Mouse (Mus musculus): Measurements from ENCODE around the gene Brd7.

Gene Brd7

DNA sequence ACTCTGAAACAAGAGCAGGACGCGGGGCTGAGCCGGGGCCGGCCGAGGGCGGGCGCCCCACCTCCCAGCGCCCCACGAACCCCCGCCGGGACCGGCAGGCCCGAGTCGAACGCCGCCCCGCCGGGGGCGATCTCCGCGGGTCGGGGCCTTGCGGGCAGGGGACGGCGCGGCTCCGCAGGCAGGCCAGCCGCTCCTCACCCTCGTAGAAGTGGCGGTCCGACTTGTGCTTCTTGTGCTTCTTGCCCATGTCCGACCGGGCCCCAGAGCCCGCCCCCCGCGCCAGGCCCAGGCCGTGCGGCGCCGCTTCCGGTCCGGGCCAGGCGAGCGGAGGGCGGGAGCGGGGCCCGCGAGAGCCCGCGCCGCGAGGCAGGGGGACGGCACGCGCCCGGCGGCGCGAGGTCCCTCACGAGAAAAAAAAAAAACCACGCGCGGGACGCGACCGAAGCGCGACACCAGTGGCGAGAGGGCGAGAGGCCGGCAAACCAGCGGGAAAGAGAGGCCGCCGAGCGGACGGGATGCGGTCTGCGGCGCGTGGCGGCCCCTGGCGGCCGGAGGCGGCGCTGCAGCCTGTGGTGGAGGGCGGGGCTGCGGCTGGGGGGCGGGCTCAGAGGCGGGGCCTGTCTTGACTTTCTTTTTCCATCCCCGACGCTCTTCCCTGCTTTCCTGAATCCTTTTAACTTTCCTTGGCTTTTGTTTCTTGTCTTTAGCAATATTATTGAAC, at the start of gene Brd7:
Brd7 (minus strand) TSS at position 487 of the 721 bp plus-strand sequence.
- peak; percentile 89 for DNase-seq

DNA sequence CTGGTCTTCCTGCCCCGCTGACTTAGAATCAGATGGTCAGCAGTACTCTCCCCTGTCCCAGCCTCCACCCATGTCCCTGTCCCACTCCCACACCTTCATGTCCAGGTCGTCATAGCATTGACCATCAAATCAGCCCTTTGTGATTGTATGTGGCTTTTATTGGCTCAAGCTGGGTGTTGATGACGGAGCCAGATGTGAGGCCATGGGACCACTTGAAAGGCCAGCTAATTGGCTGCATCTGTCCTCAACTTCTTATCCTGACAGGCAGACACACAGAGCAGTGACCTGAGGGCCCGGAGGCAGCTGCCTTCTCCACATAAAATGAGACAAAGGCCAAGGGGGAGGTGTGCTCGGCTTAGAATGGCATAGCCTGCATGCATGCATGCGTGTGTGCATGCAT, 49.5 kb upstream of the Brd7 start:
- no peak for DNase-seq

DNA sequence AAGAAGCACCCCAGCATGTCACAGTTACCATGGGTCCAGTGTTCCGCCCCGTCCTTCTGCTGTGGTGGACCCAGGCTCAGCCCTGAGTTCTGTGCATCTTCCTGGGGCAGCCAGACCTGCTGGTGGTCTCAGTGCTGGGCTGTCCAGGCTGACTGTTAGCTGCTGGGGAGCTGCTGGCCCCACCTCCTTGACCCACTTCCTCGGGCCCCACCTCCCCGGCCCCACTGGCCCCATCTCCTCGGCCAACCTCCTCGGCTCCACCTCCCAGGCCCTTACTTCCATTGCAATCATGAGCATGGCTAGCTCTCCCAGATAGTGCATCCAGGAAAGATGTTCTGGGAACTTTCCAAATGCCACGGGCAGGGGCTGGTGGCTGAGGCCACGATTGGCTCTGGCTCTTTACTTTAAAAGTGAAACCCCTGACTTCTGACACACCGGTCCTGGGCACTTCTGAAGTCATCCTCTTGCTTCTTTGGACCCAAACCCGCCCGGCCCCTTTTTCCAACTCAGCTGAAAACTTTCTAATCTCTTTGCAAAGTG, 47.5 kb upstream of the Brd7 start:
- DNase-seq = no peak

DNA sequence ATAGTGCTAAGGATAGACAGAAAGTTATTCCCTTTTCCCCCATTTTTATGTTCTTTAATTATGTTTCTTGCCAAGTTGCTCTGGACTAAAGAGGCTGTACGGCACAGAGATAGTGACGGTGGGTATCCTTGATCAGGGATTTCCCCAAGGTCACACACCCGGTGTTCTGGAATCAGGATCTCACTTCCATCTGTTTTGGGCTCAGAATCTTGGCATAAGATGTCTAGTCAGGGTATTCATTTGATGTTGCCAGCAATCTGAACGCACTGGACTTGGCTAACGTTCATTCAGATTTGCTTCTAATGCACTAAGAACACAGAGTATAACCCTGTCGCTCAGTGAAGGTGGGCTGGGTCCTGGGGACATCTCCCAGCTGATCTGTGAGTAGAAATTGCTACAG, 45.7 kb upstream of the Brd7 start:
- DNase-seq = no peak

DNA sequence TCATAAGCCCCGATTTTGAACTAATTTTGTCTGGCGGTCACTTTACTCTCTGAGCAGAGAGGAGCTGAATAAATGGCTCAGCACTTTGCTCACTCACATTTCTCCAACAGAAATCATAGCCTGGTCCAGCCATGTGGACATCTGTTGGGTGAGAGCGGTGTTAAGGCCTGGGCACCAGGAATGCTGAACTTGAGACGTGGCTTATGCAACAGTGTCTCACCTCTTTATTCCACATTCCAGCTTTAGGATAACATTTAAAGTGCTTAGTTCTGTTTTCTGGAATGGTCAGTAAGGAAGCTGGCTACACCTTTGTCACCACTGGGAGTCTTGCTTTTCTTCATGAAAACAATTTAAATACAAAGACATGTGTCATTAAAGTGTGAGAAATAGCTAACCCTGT, 36.1 kb upstream of the Brd7 start:
- DNase-seq = no peak

DNA sequence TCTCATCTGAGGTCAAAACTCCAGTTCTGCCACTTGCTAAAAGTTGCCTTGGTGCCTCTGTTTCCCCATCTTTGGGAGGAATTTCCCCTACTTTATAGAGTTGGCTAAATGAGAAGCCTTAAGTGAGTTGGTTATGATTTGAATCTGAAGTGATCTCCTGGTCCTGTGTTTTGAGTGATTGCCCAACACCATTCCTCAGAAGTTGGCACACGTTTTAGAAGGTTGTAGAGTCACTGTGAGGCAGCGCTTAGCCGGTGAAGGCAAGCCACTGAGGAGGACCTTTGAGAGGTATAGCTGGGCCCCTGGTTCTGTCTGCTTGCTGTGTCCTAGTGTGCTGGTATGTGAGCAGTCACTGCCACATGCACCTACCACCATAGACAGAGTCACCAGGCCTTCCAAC, 31.3 kb upstream of the Brd7 start:
- no peak for DNase-seq

DNA sequence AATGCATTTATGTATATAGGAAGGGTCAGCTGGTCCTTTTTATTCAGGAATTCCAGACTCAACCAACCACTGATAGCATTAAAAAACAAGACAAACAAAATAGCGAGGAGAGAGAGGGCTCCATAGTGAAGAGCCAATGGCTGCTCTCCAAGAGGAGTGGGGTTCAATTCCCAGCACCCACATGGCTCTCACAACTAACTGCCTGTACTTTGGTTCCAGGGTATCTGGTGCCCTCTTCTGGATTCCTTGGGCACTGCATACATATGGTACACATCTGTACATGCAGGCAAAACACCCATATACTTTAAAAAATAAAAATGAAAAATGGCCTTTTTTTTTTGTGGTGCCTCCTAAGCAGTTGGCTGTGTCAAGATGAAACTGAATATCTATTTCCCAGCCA, 28.8 kb upstream of the Brd7 start:
- peak; percentile 62 for DNase-seq

DNA sequence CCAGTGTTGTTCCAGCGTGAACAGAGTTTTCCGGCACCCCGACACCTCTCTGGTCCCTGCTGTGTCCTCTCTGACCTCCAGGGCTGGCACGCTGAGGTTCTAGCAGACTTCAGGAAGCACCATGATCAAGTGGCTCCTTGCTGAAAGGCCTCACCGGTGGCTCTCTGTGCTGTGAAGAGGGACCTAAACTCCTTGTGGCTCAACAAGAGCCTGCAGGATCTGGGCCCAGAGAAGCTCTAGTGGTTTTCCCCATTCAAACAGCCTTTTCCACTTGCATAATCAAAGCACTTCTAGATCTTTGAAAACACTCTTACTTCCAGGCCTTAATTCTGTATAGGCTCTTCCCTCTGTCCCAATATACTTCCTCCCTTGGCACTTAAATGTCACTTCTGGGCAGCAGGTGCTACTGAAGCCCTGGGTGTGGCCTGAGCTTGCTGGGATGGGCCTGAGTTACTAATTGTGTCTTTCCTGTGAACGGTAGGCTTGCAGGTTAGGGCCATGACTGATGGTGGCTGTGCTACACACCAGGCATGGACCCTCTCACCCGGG, 26.8 kb upstream of the Brd7 start:
- DNase-seq = no peak

DNA sequence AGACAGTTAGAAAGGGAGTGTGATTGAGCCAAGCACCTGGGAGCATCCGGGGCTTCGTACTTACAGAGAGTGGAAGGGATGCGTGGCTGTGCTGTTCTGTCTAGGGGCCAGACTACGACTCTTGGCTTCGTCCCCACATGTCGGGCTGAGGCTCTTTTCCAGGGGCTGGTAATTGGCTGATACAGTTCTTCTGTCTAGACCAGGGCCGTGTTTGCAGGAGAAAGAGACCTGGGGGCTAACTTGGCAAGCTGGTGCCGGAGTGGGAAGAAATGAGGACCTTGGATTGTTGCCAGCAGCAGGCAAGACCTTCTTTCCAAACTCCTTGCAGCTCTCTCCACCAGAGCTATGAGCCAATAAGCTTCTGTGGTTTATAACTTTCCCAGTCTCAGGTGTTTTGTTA, 25.9 kb upstream of the Brd7 start:
- no peak for DNase-seq

DNA sequence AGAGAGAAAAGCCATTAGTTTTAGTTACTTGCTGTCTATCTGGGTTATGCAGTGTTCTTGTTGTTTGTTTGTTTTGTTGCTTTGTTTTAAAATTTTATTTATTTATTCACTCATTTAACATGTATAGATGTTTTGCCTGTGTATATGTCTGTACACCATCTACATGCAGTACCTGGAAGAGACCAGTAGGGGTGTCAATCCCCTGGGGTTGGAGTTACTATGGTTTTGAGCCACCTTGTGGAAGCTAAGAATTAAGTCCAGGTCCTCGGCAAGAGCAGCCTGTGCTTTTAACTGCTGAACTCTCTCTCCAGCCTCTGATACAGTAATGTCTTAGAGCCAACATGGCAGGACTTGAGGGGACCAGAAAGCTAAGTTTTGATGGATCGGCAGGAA, 21.2 kb upstream of the Brd7 start:
- no peak for DNase-seq

DNA sequence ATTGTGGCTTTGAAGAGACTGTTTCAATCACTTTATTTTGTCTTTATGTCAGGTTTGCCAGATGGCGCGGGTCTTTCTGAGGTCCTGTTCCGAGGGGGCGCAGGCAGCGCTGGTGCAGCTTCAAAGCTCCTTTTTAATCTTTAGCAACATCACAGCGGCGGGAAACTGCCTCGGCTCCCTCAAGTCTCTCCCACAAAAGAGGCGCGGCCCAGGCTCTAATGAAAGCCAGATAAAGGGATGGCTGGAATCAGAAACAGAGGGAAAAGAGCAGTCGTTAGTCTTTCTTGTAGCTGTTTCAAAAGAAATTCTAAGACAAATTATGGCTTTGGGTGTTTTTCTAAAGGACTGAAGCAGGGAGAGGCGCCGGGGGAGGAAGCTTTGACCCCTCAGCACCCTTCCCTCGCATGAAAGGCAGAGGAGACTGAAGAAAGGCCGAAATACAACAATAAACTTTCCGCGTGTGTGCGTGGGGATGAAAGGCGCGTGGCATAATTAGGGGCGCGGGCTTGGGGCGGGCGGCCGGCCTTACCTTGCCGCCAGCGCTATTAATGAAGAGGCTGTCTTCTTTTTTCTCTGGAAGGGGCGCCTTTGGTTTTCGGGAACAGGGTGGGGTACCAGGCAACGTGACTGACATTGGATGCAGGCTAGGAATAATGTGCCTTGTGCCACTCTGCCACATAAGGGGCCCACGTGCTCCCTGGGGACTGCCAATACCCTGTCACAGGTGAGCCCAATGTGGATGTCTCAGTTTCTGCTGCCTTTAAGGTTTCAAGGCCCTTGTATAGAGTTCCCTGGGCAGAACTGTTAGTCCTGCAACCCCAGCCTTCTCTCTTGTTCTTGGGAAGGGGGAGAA, 20.5 kb upstream of the Brd7 start:
- no peak for DNase-seq

DNA sequence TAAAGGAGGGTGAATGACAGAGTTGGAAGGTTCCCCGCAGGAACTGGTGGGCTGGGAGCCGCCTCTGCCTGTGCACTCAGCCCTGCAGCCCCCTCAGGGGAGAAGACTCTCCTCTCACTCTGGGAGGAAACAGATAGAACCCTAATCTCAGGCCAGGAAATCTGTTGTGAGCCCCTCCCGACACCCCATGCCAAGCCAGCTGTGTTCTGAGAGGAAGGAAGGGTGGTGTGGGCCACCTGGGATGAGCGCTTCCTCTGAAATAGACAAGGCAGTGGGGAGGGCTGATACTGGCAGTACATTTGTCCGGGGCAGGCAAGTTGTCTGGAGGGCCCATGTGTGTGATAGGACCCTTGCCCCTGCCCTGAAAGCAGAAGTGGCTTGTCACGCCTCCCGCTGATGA, 18.5 kb upstream of the Brd7 start:
- peak; percentile 52 for DNase-seq

DNA sequence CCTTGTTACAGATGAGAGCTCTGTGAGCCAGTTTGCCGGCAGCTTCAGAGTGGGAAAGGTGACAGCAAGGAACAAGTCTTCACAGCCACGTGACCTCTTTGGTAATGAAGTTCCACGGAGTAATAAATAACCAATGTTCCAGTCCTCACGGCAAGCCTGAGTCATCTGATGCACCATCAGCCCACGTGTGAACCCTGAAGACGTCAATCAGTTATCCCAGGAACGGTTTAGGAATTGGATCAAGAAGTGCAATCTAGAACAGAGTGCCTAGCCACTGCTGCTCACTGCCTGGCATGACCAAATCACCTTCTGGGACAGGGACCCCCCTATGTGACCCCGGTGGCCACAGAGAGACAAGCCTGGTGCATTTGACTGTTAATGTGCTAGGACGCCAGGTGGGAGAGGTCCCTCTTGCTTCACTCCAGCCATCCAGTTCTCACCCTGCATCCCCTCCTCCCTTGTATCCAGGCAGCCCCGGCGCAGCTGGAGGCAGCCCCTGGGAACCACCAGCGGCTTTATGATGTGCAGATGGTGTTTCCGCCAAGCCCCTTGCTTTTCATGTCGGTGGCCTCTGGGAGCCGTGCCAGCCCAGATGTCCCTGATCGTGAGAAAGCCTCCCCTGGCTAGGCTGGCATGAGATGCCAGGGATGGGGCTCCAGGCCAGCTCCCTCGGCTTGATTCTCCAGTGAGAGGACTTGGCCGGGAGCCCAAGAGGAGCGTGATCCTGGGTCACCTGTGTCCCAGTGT, 15.0 kb upstream of the Brd7 start:
- DNase-seq = peak; percentile 65

DNA sequence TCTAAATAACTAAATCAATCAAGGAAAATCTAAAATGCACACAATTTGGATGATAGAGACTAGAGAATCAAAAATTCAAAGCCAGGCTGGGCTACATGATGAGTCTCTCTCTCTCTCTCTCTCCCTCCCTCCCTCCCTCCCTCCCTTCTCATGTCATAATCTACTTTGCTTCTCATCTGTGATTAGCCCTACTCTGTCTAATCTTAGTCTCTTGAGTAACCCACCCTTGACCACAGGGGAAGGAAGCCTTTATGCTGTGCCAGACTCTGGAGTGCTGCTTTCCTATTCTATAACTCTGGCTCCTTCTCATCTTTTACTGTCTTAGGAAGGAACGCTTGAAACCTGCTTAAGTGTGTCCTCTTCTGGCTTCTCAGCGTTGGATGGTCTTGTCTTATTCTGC, 9.5 kb upstream of the Brd7 start:
- DNase-seq = no peak

DNA sequence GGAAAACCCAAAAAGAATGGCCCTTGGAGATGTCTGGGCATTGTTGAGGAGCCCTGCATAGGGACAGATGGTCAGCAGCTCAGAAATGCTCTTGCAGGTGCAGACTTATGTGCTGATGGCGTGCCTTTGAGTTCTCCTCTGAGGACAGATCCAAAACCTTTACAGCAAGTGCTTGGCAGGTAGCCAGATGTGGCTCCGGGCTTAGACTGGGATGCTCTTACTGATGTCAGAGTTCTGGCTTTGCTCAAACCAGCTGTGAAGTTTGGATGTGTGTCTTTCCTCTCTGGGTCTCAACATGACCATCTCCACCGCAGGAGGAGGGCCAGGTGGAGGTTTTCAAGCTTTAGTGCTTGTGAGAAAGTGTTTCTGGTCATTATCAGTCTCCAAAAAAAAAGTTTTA, 7.8 kb upstream of the Brd7 start:
- DNase-seq = no peak

DNA sequence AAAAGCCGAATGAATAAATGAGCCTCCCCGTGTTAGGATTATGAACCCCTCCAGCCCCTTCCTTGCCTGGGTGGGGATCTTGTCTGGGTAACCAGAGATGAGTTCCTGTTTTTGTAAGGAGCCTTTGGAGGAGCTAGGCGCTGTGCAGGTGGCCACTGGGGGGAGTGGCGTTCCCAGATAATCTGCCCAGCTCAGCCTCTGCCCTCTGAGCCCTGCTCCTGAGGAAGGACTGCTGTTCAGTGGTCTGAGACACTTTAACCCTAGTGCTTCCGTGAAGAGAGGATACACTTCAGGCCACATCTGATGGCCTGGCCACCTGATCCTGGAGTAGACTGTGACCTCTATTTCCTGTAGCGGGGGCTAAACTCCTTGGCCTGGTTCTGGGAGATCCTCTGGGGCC, 7.2 kb upstream of the Brd7 start:
- no peak for DNase-seq

DNA sequence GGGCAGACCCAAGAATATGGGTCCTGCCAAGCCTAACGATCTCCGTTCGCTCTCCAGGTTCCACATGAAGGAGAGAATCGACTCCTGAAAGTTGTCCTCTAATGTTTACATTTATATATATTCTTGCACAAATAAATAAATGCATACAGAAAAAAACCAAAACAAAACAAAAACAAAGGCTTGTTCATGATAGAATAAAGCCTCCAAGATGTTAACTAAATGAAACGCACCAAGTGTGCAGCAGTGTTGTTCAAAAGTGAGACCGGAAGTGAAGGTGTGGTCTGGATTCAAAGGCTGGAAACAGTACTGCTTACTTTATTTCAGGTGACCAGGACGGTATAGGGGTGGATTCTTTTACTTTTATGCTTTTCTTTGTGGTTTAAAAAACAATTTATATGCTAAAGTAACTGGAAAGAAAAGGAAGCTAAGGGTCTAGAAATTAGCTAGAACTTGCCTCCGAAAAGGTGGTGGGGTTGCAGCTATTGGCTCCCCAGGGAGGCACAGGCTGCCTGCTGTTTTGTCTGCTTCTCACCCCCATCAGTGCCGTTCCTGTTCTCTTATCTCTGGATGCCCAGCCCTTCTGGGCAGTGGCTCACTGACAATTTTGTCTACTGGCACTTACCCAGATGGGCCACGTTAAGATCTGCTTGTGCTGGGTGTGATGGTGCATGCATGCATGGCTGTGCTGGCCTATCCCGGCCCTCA, 604 bp upstream of the Brd7 start:
- peak; percentile 11 for DNase-seq

DNA sequence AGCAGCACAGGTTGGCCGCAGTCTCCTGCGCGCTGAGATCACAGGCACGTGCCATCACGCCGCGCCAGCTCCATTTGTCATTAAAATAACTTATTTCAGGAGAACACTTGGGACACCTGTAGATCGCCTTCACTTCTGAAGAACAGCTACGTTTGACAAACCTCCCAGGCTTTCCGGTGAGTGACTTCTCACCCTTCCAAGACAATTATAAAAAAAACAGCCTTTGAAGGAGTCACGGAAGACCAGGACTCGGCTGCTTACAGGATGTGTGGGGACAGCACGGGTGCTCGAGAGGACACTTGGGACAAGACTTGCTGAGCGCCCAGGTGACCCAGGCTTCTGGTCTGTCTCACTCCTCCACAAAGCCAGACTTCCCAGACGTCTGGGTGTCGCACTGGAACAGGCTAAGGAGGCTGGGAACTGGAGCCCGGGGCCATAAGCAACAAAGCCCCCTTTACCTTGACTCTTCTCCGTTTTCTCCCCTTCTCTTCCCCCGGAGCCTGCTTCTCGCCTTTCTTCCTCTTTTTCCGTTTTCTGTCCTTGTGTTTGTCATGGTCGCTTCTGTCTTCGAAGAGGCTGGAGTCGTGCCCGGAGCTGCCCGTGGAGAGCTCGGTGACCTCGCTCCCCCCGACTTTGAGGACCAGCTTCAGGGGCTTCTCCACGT, 818 bp downstream of the Brd7 start:
- peak; percentile 29 for DNase-seq

DNA sequence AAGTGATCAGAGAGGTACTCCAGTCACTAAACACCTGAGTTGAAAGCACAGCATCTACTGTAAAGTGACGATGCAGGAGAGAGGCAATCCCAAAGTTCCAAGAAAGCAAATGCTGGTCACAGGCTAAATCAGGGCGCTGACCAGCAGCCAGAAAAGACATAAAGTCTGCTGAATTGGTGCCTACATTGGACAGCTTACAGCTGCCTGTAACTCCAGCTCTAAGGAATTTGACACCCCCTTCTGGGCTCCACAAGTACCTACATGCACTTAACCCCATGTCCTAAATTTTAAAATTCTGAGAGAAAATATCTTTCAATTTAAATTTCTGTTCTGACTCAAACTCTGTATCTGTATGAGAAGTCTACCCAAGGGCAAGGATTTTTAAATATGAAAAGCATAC, 2.0 kb downstream of the Brd7 start:
- no peak for DNase-seq

DNA sequence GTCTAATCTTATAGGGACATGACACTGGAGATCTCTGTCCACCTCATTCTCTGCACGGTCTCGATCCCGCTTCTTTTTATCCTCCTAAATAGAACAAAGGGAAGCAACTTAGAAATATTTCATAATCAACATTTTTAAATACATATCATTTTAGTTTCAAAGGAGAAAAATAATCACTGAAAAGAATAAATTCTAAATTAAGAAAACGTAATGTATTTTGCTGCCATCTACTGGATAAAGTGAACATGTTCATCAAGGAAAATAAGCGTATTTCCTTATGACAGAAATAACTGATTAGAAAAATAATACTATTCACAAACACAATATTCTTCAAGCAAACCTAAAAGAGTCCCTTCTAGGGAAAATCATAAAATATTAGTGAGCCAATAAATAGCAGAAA, 4.0 kb downstream of the Brd7 start:
- no peak for DNase-seq

DNA sequence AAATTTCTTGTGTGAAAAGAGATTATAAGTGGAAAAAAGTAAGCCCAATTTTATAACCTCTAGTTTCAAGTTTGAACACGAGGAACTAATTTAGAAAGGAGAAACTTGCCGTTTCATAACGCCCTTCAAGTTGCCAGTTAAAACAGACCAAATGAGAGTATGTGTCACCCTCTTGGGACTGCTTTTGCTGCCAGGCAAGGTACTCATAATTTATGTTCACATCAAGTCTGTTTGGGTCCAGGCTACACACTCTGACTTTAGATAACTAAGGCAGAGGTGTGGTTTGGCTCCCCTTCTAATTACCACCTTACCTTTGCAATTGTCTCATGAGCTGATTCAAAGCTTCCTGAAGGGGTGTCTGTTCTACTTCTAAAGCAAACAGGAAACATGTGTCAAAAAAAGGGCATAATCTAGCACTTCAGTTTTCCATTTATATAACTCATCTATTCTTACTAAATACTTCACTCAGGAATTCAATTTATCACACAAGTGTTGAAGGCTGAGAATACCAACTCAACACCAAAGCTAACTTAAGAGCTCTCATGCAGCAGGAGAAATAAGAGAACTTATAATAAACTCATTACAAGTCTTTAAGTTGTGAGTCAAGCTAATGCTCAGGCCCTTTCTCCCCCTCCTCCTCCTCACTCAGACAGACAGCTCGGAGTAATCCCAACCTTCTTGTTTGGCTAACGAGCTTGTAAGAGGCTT, 4.6 kb downstream of the Brd7 start:
- DNase-seq = no peak

All from thymus, postnatal 25 days (tissue).